Mouse (Mus musculus): ENCODE measurements at regions not wholly inside any gene's neighbourhood (a gene's known extent, or its start where the extent isn't known, plus 50 kb on each side); places are given as distances from the start of the nearest gene placed in this dataset.
"Not testable (repeated sequence)": the region's sequence is repeated elsewhere in the genome, so short reads cannot be mapped to it uniquely, and the experiment has no call there.

GRCm38 (mm10) chr6:95058017-95058416 is 59.0 kb upstream of the Kbtbd8 start:
- in situ Hi-C loops (cut with MboI, MseI), result loop anchor here (10.0 to 25.0 kb wide), 2 partner anchors 427 to 1954 kb away; no protein-coding TSS in a partner anchor

- in situ Hi-C loops (cut with MboI, MseI), result loop anchor here (10.0 to 25.0 kb wide), 2 partner anchors 429 to 1956 kb away; no protein-coding TSS in a partner anchor
Measured at GRCm38 (mm10) chr6:95056222-95056621, 60.8 kb upstream of the Kbtbd8 start.

- in situ Hi-C loops (cut with MboI, MseI), result loop anchor here (10.0 to 25.0 kb wide), 2 partner anchors 431 to 1958 kb away; no protein-coding TSS in a partner anchor
Measured at GRCm38 (mm10) chr6:95053717-95054382, 63.2 kb upstream of the Kbtbd8 start.

- in situ Hi-C loops (cut with MboI, MseI), result not testable (repeated sequence)
Measured at GRCm38 (mm10) chr6:95041351-95041750, 75.7 kb upstream of the Kbtbd8 start.

GRCm38 (mm10) chr6:95024239-95024638 is 92.8 kb upstream of the Kbtbd8 start:
- in situ Hi-C loops (cut with MboI, MseI), result no loop called here

GRCm38 (mm10) chr6:95021724-95022123 is 95.3 kb upstream of the Kbtbd8 start:
- in situ Hi-C loops (cut with MboI, MseI), result no loop called here

GRCm38 (mm10) chr6:95017911-95018310 is 99.1 kb upstream of the Kbtbd8 start:
- in situ Hi-C loops (cut with MboI, MseI), result no loop called here

GRCm38 (mm10) chr6:95017484-95017883 is 99.6 kb upstream of the Kbtbd8 start:
- in situ Hi-C loops (cut with MboI, MseI), result no loop called here

GRCm38 (mm10) chr6:95013096-95013495 is 103.9 kb upstream of the Kbtbd8 start:
- in situ Hi-C loops (cut with MboI, MseI), result no loop called here

- in situ Hi-C loops (cut with MboI, MseI), result no loop called here
Measured at GRCm38 (mm10) chr6:95006485-95006884, 110.6 kb upstream of the Kbtbd8 start.

- in situ Hi-C loops (cut with MboI, MseI), result no loop called here
Measured at GRCm38 (mm10) chr6:95003716-95004115, 113.3 kb upstream of the Kbtbd8 start.

- in situ Hi-C loops (cut with MboI, MseI), result no loop called here
Measured at GRCm38 (mm10) chr6:94999562-94999961, 117.5 kb upstream of the Kbtbd8 start.

- in situ Hi-C loops (cut with MboI, MseI), result no loop called here
Measured at GRCm38 (mm10) chr6:94999002-94999401, 118.0 kb upstream of the Kbtbd8 start.

GRCm38 (mm10) chr6:94998371-94998770 is 118.7 kb upstream of the Kbtbd8 start:
- in situ Hi-C loops (cut with MboI, MseI), result no loop called here

- in situ Hi-C loops (cut with MboI, MseI), result no loop called here
Measured at GRCm38 (mm10) chr6:94994376-94994775, 122.7 kb upstream of the Kbtbd8 start.

- in situ Hi-C loops (cut with MboI, MseI), result loop anchor here (5.0 to 10.0 kb wide), 2 partner anchors 373 to 885 kb away; no protein-coding TSS in a partner anchor
Measured at GRCm38 (mm10) chr6:94987427-94987826, 129.6 kb upstream of the Kbtbd8 start.

GRCm38 (mm10) chr6:94986346-94986745 is 130.7 kb upstream of the Kbtbd8 start:
- in situ Hi-C loops (cut with MboI, MseI), result loop anchor here (5.0 to 10.0 kb wide), 2 partner anchors 372 to 884 kb away; no protein-coding TSS in a partner anchor

- in situ Hi-C loops (cut with MboI, MseI), result loop anchor here in 1 of 2 experiments (10.0 kb wide), 1 partner anchor 370 kb away; no protein-coding TSS in a partner anchor
Measured at GRCm38 (mm10) chr6:94984411-94984895, 132.6 kb upstream of the Kbtbd8 start.

GRCm38 (mm10) chr6:94968683-94969082 is 148.4 kb upstream of the Kbtbd8 start:
- in situ Hi-C loops (cut with MboI, MseI), result loop anchor here (5.0 to 10.0 kb wide), 2 partner anchors 351 to 424 kb away; no protein-coding TSS in a partner anchor

GRCm38 (mm10) chr6:94966962-94967361 is 150.1 kb upstream of the Kbtbd8 start:
- in situ Hi-C loops (cut with MboI, MseI), result loop anchor here (5.0 to 10.0 kb wide), 2 partner anchors 350 to 422 kb away; no protein-coding TSS in a partner anchor

GRCm38 (mm10) chr6:94963204-94963603 is 153.8 kb upstream of the Kbtbd8 start:
- in situ Hi-C loops (cut with MboI, MseI), result loop anchor here in 1 of 2 experiments (10.0 kb wide), 1 partner anchor 418 kb away; no protein-coding TSS in a partner anchor

GRCm38 (mm10) chr6:94962411-94963087 is 154.5 kb upstream of the Kbtbd8 start:
- in situ Hi-C loops (cut with MboI, MseI), result loop anchor here in 1 of 2 experiments (10.0 kb wide), 1 partner anchor 418 kb away; no protein-coding TSS in a partner anchor

All from T-helper 17 cell (primary cell).